In genomic region chr6:118478957-118479708, GRCm38 (mm10) we compare ENCODE assay signal across 8 mouse cellular contexts. TPM values are rescaled to one million over a fixed set of nuclear protein-coding genes. Genes with fewer than 3 reads are reported as not detected.
DNase-seq lines count a peak whose midpoint lies in the region; ATAC-seq lines count a peak whose summit lies in the region.

TSS of gene Zfp9 (minus strand) at chr6:118479320.

- 0% methylated on average over 30 of the region's 57 CpGs for WGBS in embryonic facial prominence, embryonic 14.5 days
- WGBS in heart, embryonic 10.5 days = under 1% methylated on average over 41 of the region's 57 CpGs
- WGBS in kidney, embryonic 15.5 days = under 1% methylated on average over 43 of the region's 57 CpGs
- WGBS in limb, embryonic 15.5 days = under 1% methylated on average over 53 of the region's 57 CpGs
- under 1% methylated on average over 54 of the region's 57 CpGs for WGBS in midbrain, embryonic 16.5 days
- WGBS in stomach, embryonic 16.5 days = under 1% methylated on average over 47 of the region's 57 CpGs

- ATAC-seq in erythroblast, adult 5-6 weeks (replicated peaks; ENCODE audit: low FRiP score, poor library complexity, severe bottlenecking) = no peak
- ATAC-seq in embryonic facial prominence, embryonic 14.5 days (ENCODE audit: low read depth) = peak; percentile 92
- peak; percentile 96 for ATAC-seq in kidney, embryonic 15.5 days (replicated peaks; ENCODE audit: low FRiP score)
- peak; percentile 90 for ATAC-seq in limb, embryonic 15.5 days (ENCODE audit: insufficient number of reproducible peaks, low FRiP score, low TSS enrichment, low read depth)
- ATAC-seq in midbrain, embryonic 16.5 days = peak; percentile 94
- ATAC-seq in stomach, embryonic 16.5 days (ENCODE audit: insufficient read depth, low FRiP score) = peak; percentile 92

- H3K9ac ChIP-seq in embryonic facial prominence, embryonic 14.5 days (ENCODE audit: low read depth, low read length) = peak within 1 kb of the TSS; percentile 89
- peak within 1 kb of the TSS; percentile 67 for H3K9ac ChIP-seq in kidney, embryonic 15.5 days
- peak within 1 kb of the TSS; percentile 75 for H3K9ac ChIP-seq in limb, embryonic 15.5 days
- peak within 1 kb of the TSS; percentile 78 for H3K9ac ChIP-seq in midbrain, embryonic 16.5 days (ENCODE audit: low read depth, low read length)
- peak within 1 kb of the TSS; percentile 82 for H3K9ac ChIP-seq in stomach, embryonic 16.5 days (ENCODE audit: low read length)

- H3K4me2 ChIP-seq in embryonic facial prominence, embryonic 14.5 days (ENCODE audit: low read depth, low read length) = peak within 1 kb of the TSS; percentile 65
- peak within 1 kb of the TSS; percentile 87 for H3K4me2 ChIP-seq in kidney, embryonic 15.5 days
- H3K4me2 ChIP-seq in limb, embryonic 15.5 days = peak within 1 kb of the TSS; percentile 50
- H3K4me2 ChIP-seq in midbrain, embryonic 16.5 days (ENCODE audit: low read length) = peak within 1 kb of the TSS; percentile 77
- peak within 1 kb of the TSS; percentile 67 for H3K4me2 ChIP-seq in stomach, embryonic 16.5 days (ENCODE audit: low read depth, low read length)

- H3K9me3 ChIP-seq in erythroblast, embryonic 14.5 days (ENCODE audit: control insufficient read depth, low read length) = no peaks in the 10 kb centered on the region
- H3K9me3 ChIP-seq in embryonic facial prominence, embryonic 14.5 days (ENCODE audit: control insufficient read depth, low read length) = no peaks in the 10 kb centered on the region
- H3K9me3 ChIP-seq in heart, embryonic 10.5 days = no peaks in the 10 kb centered on the region
- no peaks in the 10 kb centered on the region for H3K9me3 ChIP-seq in kidney, embryonic 15.5 days (replicated peaks)
- H3K9me3 ChIP-seq in limb, embryonic 15.5 days = no peaks in the 10 kb centered on the region
- no peaks in the 10 kb centered on the region for H3K9me3 ChIP-seq in midbrain, embryonic 16.5 days (replicated peaks; ENCODE audit: control insufficient read depth, low read length, poor library complexity, severe bottlenecking)
- H3K9me3 ChIP-seq in stomach, embryonic 16.5 days (replicated peaks; ENCODE audit: control insufficient read depth, low read length) = no peaks in the 10 kb centered on the region

- peaks cover 9% of the 10 kb centered on the region for H3K4me1 ChIP-seq in erythroblast, embryonic 14.5 days (ENCODE audit: control insufficient read depth)
- peaks cover 12% of the 10 kb centered on the region; the same call in 1 of the 2 replicates for H3K4me1 ChIP-seq in embryonic facial prominence, embryonic 14.5 days (ENCODE audit: control insufficient read depth, insufficient read depth, low read length)
- H3K4me1 ChIP-seq in heart, embryonic 10.5 days = peaks cover 11% of the 10 kb centered on the region; the same call in 1 of the 2 replicates
- peaks cover 12% of the 10 kb centered on the region; the same call in 1 of the 2 replicates for H3K4me1 ChIP-seq in kidney, embryonic 15.5 days
- peaks cover 9% of the 10 kb centered on the region; the same call in 1 of the 2 replicates for H3K4me1 ChIP-seq in limb, embryonic 15.5 days
- peaks cover 11% of the 10 kb centered on the region for H3K4me1 ChIP-seq in midbrain, embryonic 16.5 days (ENCODE audit: control insufficient read depth, insufficient read depth, low read length)
- H3K4me1 ChIP-seq in stomach, embryonic 16.5 days (ENCODE audit: control insufficient read depth, insufficient read depth, low read length) = peaks cover 5% of the 10 kb centered on the region; the same call in 1 of the 2 replicates

- no peaks in the 10 kb centered on the region for H3K36me3 ChIP-seq in erythroblast, embryonic 14.5 days (ENCODE audit: control insufficient read depth)
- peaks cover 28% of the 10 kb centered on the region for H3K36me3 ChIP-seq in embryonic facial prominence, embryonic 14.5 days (ENCODE audit: control insufficient read depth, insufficient read depth, low read length)
- peaks cover 18% of the 10 kb centered on the region; the same call in 1 of the 2 replicates for H3K36me3 ChIP-seq in heart, embryonic 10.5 days
- H3K36me3 ChIP-seq in kidney, embryonic 15.5 days = peaks cover 11% of the 10 kb centered on the region; the same call in 1 of the 2 replicates
- H3K36me3 ChIP-seq in limb, embryonic 15.5 days = peaks cover 13% of the 10 kb centered on the region
- no peaks in the 10 kb centered on the region for H3K36me3 ChIP-seq in midbrain, embryonic 16.5 days (ENCODE audit: control insufficient read depth, insufficient read depth, low read length)
- no peaks in the 10 kb centered on the region for H3K36me3 ChIP-seq in stomach, embryonic 16.5 days (ENCODE audit: control insufficient read depth, insufficient read depth, low read length)

- peak within 1 kb of the TSS; percentile 58 for H3K4me3 ChIP-seq in erythroblast, embryonic 14.5 days (replicated peaks)
- H3K4me3 ChIP-seq in embryonic facial prominence, embryonic 14.5 days (ENCODE audit: low read depth, low read length) = peak within 1 kb of the TSS; percentile 68
- H3K4me3 ChIP-seq in heart, embryonic 10.5 days = peak within 1 kb of the TSS; percentile 80
- H3K4me3 ChIP-seq in kidney, embryonic 15.5 days (replicated peaks) = peak within 1 kb of the TSS; percentile 67
- peak within 1 kb of the TSS; percentile 66 for H3K4me3 ChIP-seq in limb, embryonic 15.5 days
- peak within 1 kb of the TSS; percentile 69 for H3K4me3 ChIP-seq in midbrain, embryonic 16.5 days (ENCODE audit: low read depth, low read length)
- peak within 1 kb of the TSS; percentile 67 for H3K4me3 ChIP-seq in stomach, embryonic 16.5 days (replicated peaks; ENCODE audit: low read length)

- peaks cover 35% of the 10 kb centered on the region for H3K27me3 ChIP-seq in erythroblast, embryonic 14.5 days (ENCODE audit: control insufficient read depth)
- no peaks in the 10 kb centered on the region for H3K27me3 ChIP-seq in embryonic facial prominence, embryonic 14.5 days (replicated peaks; ENCODE audit: control insufficient read depth, insufficient read depth, low read length)
- peaks cover 9% of the 10 kb centered on the region; the same call in 1 of the 2 replicates for H3K27me3 ChIP-seq in heart, embryonic 10.5 days (ENCODE audit: insufficient read depth, poor library complexity, severe bottlenecking)
- H3K27me3 ChIP-seq in kidney, embryonic 15.5 days = peaks cover 4% of the 10 kb centered on the region; the same call in 1 of the 2 replicates
- H3K27me3 ChIP-seq in limb, embryonic 15.5 days = no peaks in the 10 kb centered on the region
- H3K27me3 ChIP-seq in midbrain, embryonic 16.5 days (ENCODE audit: control insufficient read depth, insufficient read depth, low read depth, low read length) = peaks cover 10% of the 10 kb centered on the region
- no peaks in the 10 kb centered on the region for H3K27me3 ChIP-seq in stomach, embryonic 16.5 days (ENCODE audit: control insufficient read depth, insufficient read depth, low read length)

- peak within 1 kb of the TSS; percentile 93 for H3K27ac ChIP-seq in embryonic facial prominence, embryonic 14.5 days (replicated peaks; ENCODE audit: low read depth, low read length)
- H3K27ac ChIP-seq in heart, embryonic 10.5 days = peak within 1 kb of the TSS; percentile 94
- peak within 1 kb of the TSS; percentile 79; the same call in 1 of the 2 replicates for H3K27ac ChIP-seq in kidney, embryonic 15.5 days
- H3K27ac ChIP-seq in limb, embryonic 15.5 days = peak within 1 kb of the TSS; percentile 94
- H3K27ac ChIP-seq in midbrain, embryonic 16.5 days (ENCODE audit: low read length) = peak within 1 kb of the TSS; percentile 87
- peak within 1 kb of the TSS; percentile 82 for H3K27ac ChIP-seq in stomach, embryonic 16.5 days (ENCODE audit: low read length)

- peak; percentile 94 for DNase-seq in embryonic facial prominence, embryonic 14.5 days (ENCODE audit: low spot score)
- DNase-seq in heart, embryonic 10.5 days (ENCODE audit: low spot score) = peak; percentile 93

RNA-seq across cellular contexts. Expression of gene Zfp9, which starts in this region (rescaled TPM):
- not detected in 2 replicates for polyA plus RNA-seq in erythroblast, embryonic 14.5 days (2012)
- total RNA-seq in erythroblast, adult 5-6 weeks (2015; ENCODE audit: low replicate concordance) = not detected in 2 replicates
- not detected in 2 replicates for total RNA-seq in erythroblast, adult 5-6 weeks (2017; ENCODE audit: low replicate concordance)
- polyA plus RNA-seq in embryonic facial prominence, embryonic 14.5 days (2014; fragmentation: Nextera tagmentation; extraction: Ambion mirVana) = 18.5 and 18.9 TPM in 2 replicates
- polyA plus RNA-seq in heart, embryonic 10.5 days (2016; fragmentation: Nextera tagmentation; extraction: Ambion mirVana) = 9.0 and 9.1 TPM in 2 replicates
- polyA plus RNA-seq in kidney, embryonic 15.5 days (2015; fragmentation: Nextera tagmentation; extraction: Ambion mirVana) = 7.8 and 8.4 TPM in 2 replicates
- 17.1 and 19.2 TPM in 2 replicates for polyA plus RNA-seq in limb, embryonic 15.5 days (2015; fragmentation: Nextera tagmentation; extraction: Ambion mirVana)
- polyA plus RNA-seq in midbrain, embryonic 16.5 days (2015; fragmentation: Nextera tagmentation; extraction: Ambion mirVana) = 13.7 and 14.8 TPM in 2 replicates
- polyA plus RNA-seq in stomach, embryonic 16.5 days (2015; fragmentation: Nextera tagmentation; extraction: Ambion mirVana) = 10.9 and 11.3 TPM in 2 replicates
